Mouse (Mus musculus) embryo, embryonic 11 days (tissue): ENCODE results near the gene Mrgpre.

Source experiments
- DNase-seq: peaks from one replicate; pipeline ENCODE4 v3.0.0-alpha.2; 2015

Gene Mrgpre

GRCm38 (mm10) chr7:143729886-143730285, 54.4 kb downstream of the Mrgpre start:
- no peak for DNase-seq
